Mouse (Mus musculus) CH12.LX (cell line): ENCODE results near the gene Mt1. TPM values are rescaled to one million over a fixed set of nuclear protein-coding genes. Genes with fewer than 3 reads are reported as not detected.

Experiments
- DNase-seq: peaks from one replicate; pipeline ENCODE4 v3.0.0-alpha.2; 2013; ENCODE audit errors: extremely low read depth
- H3K27ac ChIP-seq: 2 replicates; pipeline ENCODE4 v1.5.1; 2012; ENCODE audit warnings: low read depth, mild to moderate bottlenecking, control low read depth, moderate library complexity; ENCODE audit not compliant: insufficient read depth
- H3K27me3 ChIP-seq: replicated peaks from 2 replicates; pipeline ENCODE3; 2012; ENCODE audit warnings: inconsistent platforms
- H3K36me3 ChIP-seq, 2 experiments: replicated peaks in 1 of 2; 2 replicates each; pipeline versions ENCODE3 to v1.6.1; 2012; ENCODE audit warnings: inconsistent platforms in 1 of 2, low read length in 1 of 2, mild to moderate bottlenecking in 1 of 2, mixed read lengths in 1 of 2, moderate library complexity in 1 of 2; ENCODE audit not compliant: control insufficient read depth in 1 of 2, insufficient read depth in 1 of 2
- H3K4me1 ChIP-seq, 2 experiments: 2 replicates each; pipeline ENCODE4 v1.6.1; 2012; ENCODE audit warnings: inconsistent platforms in 1 of 2, moderate library complexity in 1 of 2; ENCODE audit not compliant: insufficient read depth in 2 of 2, control insufficient read depth in 1 of 2
- H3K4me2 ChIP-seq: 2 replicates; pipeline ENCODE4 v1.6.1; 2012; ENCODE audit warnings: low read depth, mild to moderate bottlenecking, control low read depth; ENCODE audit not compliant: poor library complexity, insufficient read depth, severe bottlenecking
- H3K4me3 ChIP-seq, 3 experiments: fragments of 150-350 bp in 1 of 3; sonication (generic) in 1 of 3; replicated peaks in 1 of 3; 2 replicates each; pipeline versions ENCODE3 to v1.5.1; 2011 to 2012; ENCODE audit warnings: low read depth in 2 of 3, low read length in 2 of 3, mild to moderate bottlenecking in 2 of 3, moderate library complexity in 2 of 3, control low read depth in 1 of 3, improper control_type of control experiment in 1 of 3, inconsistent platforms in 1 of 3, mixed read lengths in 1 of 3; ENCODE audit not compliant: poor library complexity in 1 of 3
- H3K79me2 ChIP-seq: replicated peaks from 2 replicates; pipeline ENCODE4 v1.6.1; 2012; ENCODE audit warnings: mild to moderate bottlenecking, moderate library complexity; ENCODE audit not compliant: control insufficient read depth, poor library complexity, insufficient read depth, severe bottlenecking; ENCODE audit errors: extremely low read depth
- H3K9ac ChIP-seq: 2 replicates; pipeline ENCODE4 v1.6.1; 2012; ENCODE audit warnings: low read depth, mild to moderate bottlenecking, control low read depth, moderate library complexity; ENCODE audit not compliant: insufficient read depth
- H3K9me3 ChIP-seq: replicated peaks from 2 replicates; pipeline ENCODE3; 2012; ENCODE audit warnings: low read length, inconsistent platforms, mixed read lengths
- BHLHE40 ChIP-seq: IDR thresholded peaks from 2 replicates; pipeline ENCODE4 v1.6.1; 2011; ENCODE audit warnings: mild to moderate bottlenecking, low read depth, low read length, improper control_type of control experiment
- CHD1 ChIP-seq: IDR thresholded peaks from 2 replicates; pipeline ENCODE4 v1.6.1; 2012; ENCODE audit warnings: low read depth, low read length, improper control_type of control experiment, inconsistent platforms
- CHD2 ChIP-seq: IDR thresholded peaks from 2 replicates; pipeline ENCODE4 v1.6.1; 2011; ENCODE audit warnings: low read length, improper control_type of control experiment
- CTCF ChIP-seq, 2 experiments: IDR thresholded peaks in 1 of 2; conservative IDR thresholded peaks in 1 of 2; 2 replicates each; pipeline ENCODE4 v1.5.1; 2011 to 2012; ENCODE audit warnings: low read depth in 2 of 2, low read length in 2 of 2, improper control_type of control experiment in 1 of 2, inconsistent platforms in 1 of 2, mild to moderate bottlenecking in 1 of 2, moderate library complexity in 1 of 2
- E2F4 ChIP-seq: IDR thresholded peaks from 2 replicates; pipeline ENCODE4 v1.6.1; 2011; ENCODE audit warnings: low read depth, low read length, improper control_type of control experiment; ENCODE audit not compliant: insufficient replicate concordance
- ELF1 ChIP-seq: IDR thresholded peaks from 2 replicates; pipeline ENCODE4 v1.6.1; 2014; ENCODE audit warnings: low read depth, mild to moderate bottlenecking, inconsistent platforms, low read length, improper control_type of control experiment
- EP300 ChIP-seq: IDR thresholded peaks from 2 replicates; pipeline ENCODE4 v1.6.1; 2011; ENCODE audit warnings: low read length, improper control_type of control experiment
- ETS1 ChIP-seq: conservative IDR thresholded peaks from 2 replicates; pipeline ENCODE4 v1.6.1; 2012; ENCODE audit warnings: low read depth, mild to moderate bottlenecking, inconsistent platforms, low read length, improper control_type of control experiment, moderate library complexity
- GABPA ChIP-seq: IDR thresholded peaks from 2 replicates; pipeline ENCODE4 v1.6.1; 2012; ENCODE audit warnings: low read depth, low read length, improper control_type of control experiment, inconsistent platforms; ENCODE audit not compliant: insufficient replicate concordance
- IRF4 ChIP-seq: IDR thresholded peaks from 2 replicates; pipeline ENCODE4 v1.6.1; 2014; ENCODE audit warnings: low read depth, mild to moderate bottlenecking, inconsistent platforms, low read length, improper control_type of control experiment
- JUN ChIP-seq: IDR thresholded peaks from 2 replicates; pipeline ENCODE4 v1.6.1; 2011; ENCODE audit warnings: low read depth, mild to moderate bottlenecking, low read length, improper control_type of control experiment, moderate library complexity; ENCODE audit not compliant: insufficient read depth
- JUND ChIP-seq: conservative IDR thresholded peaks from 2 replicates; pipeline ENCODE4 v1.6.1; 2011; ENCODE audit warnings: low read depth, low read length, improper control_type of control experiment
- KAT2A ChIP-seq: IDR thresholded peaks from 2 replicates; pipeline ENCODE4 v1.6.1; 2012; ENCODE audit warnings: low read length, improper control_type of control experiment, inconsistent platforms; ENCODE audit not compliant: insufficient replicate concordance
- MAX ChIP-seq: IDR thresholded peaks from 2 replicates; pipeline ENCODE4 v1.6.1; 2011; ENCODE audit warnings: low read length, improper control_type of control experiment
- MAZ ChIP-seq: IDR thresholded peaks from 2 replicates; pipeline ENCODE4 v1.6.1; 2012; ENCODE audit warnings: low read depth, mild to moderate bottlenecking, inconsistent platforms, low read length, improper control_type of control experiment, moderate library complexity
- MEF2A ChIP-seq: IDR thresholded peaks from 2 replicates; pipeline ENCODE4 v1.6.1; 2014; ENCODE audit warnings: low read depth, mild to moderate bottlenecking, inconsistent platforms, low read length, improper control_type of control experiment, borderline replicate concordance
- MXI1 ChIP-seq: IDR thresholded peaks from 2 replicates; pipeline ENCODE4 v1.6.1; 2011; ENCODE audit warnings: mild to moderate bottlenecking, low read depth, low read length, improper control_type of control experiment
- MYC ChIP-seq: IDR thresholded peaks from 2 replicates; pipeline ENCODE4 v1.6.1; 2011; ENCODE audit warnings: low read depth, mild to moderate bottlenecking, improper control_type of control experiment, low read length
- NELFE ChIP-seq: IDR thresholded peaks from 2 replicates; pipeline ENCODE4 v1.6.1; 2011; ENCODE audit warnings: low read depth, low read length, improper control_type of control experiment
- NRF1 ChIP-seq: IDR thresholded peaks from 2 replicates; pipeline ENCODE4 v1.6.1; 2014; ENCODE audit warnings: low read depth, mild to moderate bottlenecking, inconsistent platforms, low read length, improper control_type of control experiment, moderate library complexity
- POLR2A ChIP-seq: IDR thresholded peaks from 2 replicates; pipeline ENCODE4 v1.6.1; 2011; ENCODE audit warnings: low read depth, mild to moderate bottlenecking, improper control_type of control experiment, low read length
- POLR2AphosphoS2 ChIP-seq: IDR thresholded peaks from 2 replicates; pipeline ENCODE4 v1.6.1; 2011; ENCODE audit warnings: low read depth, low read length, improper control_type of control experiment
- RAD21 ChIP-seq: IDR thresholded peaks from 2 replicates; pipeline ENCODE4 v1.6.1; 2011; ENCODE audit warnings: low read depth, mild to moderate bottlenecking, low read length, improper control_type of control experiment, moderate library complexity
- RCOR1 ChIP-seq: conservative IDR thresholded peaks from 2 replicates; pipeline ENCODE4 v1.6.1; 2012; ENCODE audit warnings: low read depth, mild to moderate bottlenecking, inconsistent platforms, low read length, improper control_type of control experiment
- SIN3A ChIP-seq: IDR thresholded peaks from 2 replicates; pipeline ENCODE4 v1.6.1; 2012; ENCODE audit warnings: low read length, improper control_type of control experiment, inconsistent platforms
- SMC3 ChIP-seq: IDR thresholded peaks from 2 replicates; pipeline ENCODE4 v1.6.1; 2011; ENCODE audit warnings: low read depth, low read length, improper control_type of control experiment
- TBP ChIP-seq: conservative IDR thresholded peaks from 2 replicates; pipeline ENCODE4 v1.6.1; 2011; ENCODE audit warnings: low read depth, low read length, improper control_type of control experiment
- TCF12 ChIP-seq: IDR thresholded peaks from 2 replicates; pipeline ENCODE4 v1.6.1; 2014; ENCODE audit warnings: low read depth, mild to moderate bottlenecking, inconsistent platforms, low read length, improper control_type of control experiment
- UBTF ChIP-seq: IDR thresholded peaks from 2 replicates; pipeline ENCODE4 v1.6.1; 2012; ENCODE audit warnings: low read depth, mild to moderate bottlenecking, inconsistent platforms, low read length, improper control_type of control experiment, moderate library complexity
- USF1 ChIP-seq: IDR thresholded peaks from 2 replicates; pipeline ENCODE4 v1.6.1; 2014; ENCODE audit warnings: low read depth, mild to moderate bottlenecking, inconsistent platforms, low read length, improper control_type of control experiment
- USF2 ChIP-seq: conservative IDR thresholded peaks from 2 replicates; pipeline ENCODE4 v1.6.1; 2011; ENCODE audit warnings: low read depth, low read length, improper control_type of control experiment
- ZKSCAN1 ChIP-seq: IDR thresholded peaks from 2 replicates; pipeline ENCODE4 v1.6.1; 2012; ENCODE audit warnings: low read depth, inconsistent platforms, low read length, improper control_type of control experiment, borderline replicate concordance
- ZMIZ1 ChIP-seq: IDR thresholded peaks from 2 replicates; pipeline ENCODE4 v1.6.1; 2012; ENCODE audit warnings: low read depth, mild to moderate bottlenecking, inconsistent platforms, low read length, improper control_type of control experiment
- ZNF384 ChIP-seq: IDR thresholded peaks from 2 replicates; pipeline ENCODE4 v1.6.1; 2012; ENCODE audit warnings: low read depth, low read length, improper control_type of control experiment, inconsistent platforms
- dilution Hi-C: fragments of 300-500 bp; cut with MboI; formaldehyde crosslinking; loops from 2 replicates; pipeline ENCODE4 v1.14.3; 2020; ENCODE audit warnings: low sequenced_read_pairs; ENCODE audit not compliant: extremely low pct_unique_long_range_greater_than_20kb, extremely low pct_ligation_motif_present
- in situ Hi-C: fragments of 300-500 bp; cut with MboI; formaldehyde crosslinking; loops from 3 replicates; pipeline ENCODE4 v1.14.3; 2019; ENCODE audit warnings: low sequenced_read_pairs, low pct_ligation_motif_present, low pct_unique_long_range_greater_than_20kb, mixed read lengths
- polyA plus RNA-seq: library from polyadenylated mRNA; unstranded; fragments of >175 nt; gene quantifications from 2 replicates; pipeline ENCODE4 v1.2.1, GENCODE M21; 2012; ENCODE audit warnings: low read depth; ENCODE audit not compliant: insufficient read length
- total RNA-seq, 2 experiments: library from RNA; depleted of rRNA; stranded (reverse); fragments of 300-350 nt in 1 of 2; fragments of >200 nt in 1 of 2; gene quantifications; 2 replicates each; pipeline ENCODE4 v1.2.3; 2012 to 2014

Mt1 gene
- total and polyA plus RNA-seq, 3 experiments = 19.9 to 239 (median 62.7) TPM

DNA sequence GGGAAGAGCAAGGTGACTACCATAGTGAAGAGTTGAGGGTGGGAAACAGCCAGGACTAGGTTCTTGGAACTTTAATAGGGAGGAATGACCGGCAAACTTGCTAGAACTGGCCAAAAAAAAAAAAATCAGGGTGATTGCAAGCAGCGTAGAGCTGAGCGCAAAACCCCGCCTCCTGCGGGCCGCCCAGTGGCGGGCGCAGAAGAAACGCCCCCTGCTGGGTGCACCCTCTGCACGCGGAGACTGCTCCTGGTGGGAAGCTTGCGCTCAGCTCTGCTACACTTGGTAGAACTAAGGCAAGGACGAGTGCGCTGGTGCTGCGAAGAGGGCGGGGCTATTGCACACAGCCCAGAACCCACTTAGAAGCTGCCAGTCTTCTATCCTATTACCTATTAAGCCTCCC, 4.2 kb downstream of the Mt1 start (continued):
- TF ChIP-seq BHLHE40 (peak; percentile 72), ZMIZ1 (no peak), TBP (no peak; the same call in 1 of the 2 replicates), POLR2A (peak; percentile 69), CHD2 (no peak), USF1 (no peak), MYC (peak; percentile 80; the same call in 1 of the 2 replicates), POLR2AphosphoS2 (no peak), USF2 (no peak), ELF1 (peak; percentile 41; the same call in 1 of the 2 replicates), NRF1 (peak; percentile 64; the same call in 1 of the 2 replicates), MAZ (peak; percentile 68; the same call in 1 of the 2 replicates), GABPA (no peak), KAT2A (no peak)

GRCm38 (mm10) chr8:94184357-94184843, 5.5 kb downstream of the Mt1 start:
- in situ Hi-C loops (loop anchor here (25.0 kb wide), 1 partner anchor 497 kb away; no protein-coding TSS in a partner anchor), dilution Hi-C loops (no loop called here)
- H3K36me3 ChIP-seq = no peaks in the 10 kb centered on the region
- H3K9me3 ChIP-seq = no peaks in the 10 kb centered on the region
- peak overlapping the region; percentile 20 to 55 (median 39) for H3K4me3 ChIP-seq
- H3K27me3 ChIP-seq = peaks cover 52% of the 10 kb centered on the region
- H3K27ac ChIP-seq = peak overlapping the region; percentile 94
- peak overlapping the region; percentile 90 for H3K9ac ChIP-seq
- TF ChIP-seq JUND = no peak
- TF ChIP-seq NRF1 = no peak
- TF ChIP-seq ETS1 = no peak
- no peak for TF ChIP-seq SMC3
- no peak; the same call in 1 of the 2 replicates for TF ChIP-seq CHD1
- peak; percentile 80 for TF ChIP-seq CHD2
- peak; percentile 34; the same call in 1 of the 2 replicates for TF ChIP-seq EP300
- TF ChIP-seq SIN3A = peak; percentile 23; the same call in 1 of the 2 replicates
- no peak for TF ChIP-seq KAT2A
- no peak for TF ChIP-seq RAD21
- no peak for TF ChIP-seq E2F4
- no peak for TF ChIP-seq USF2
- TF ChIP-seq USF1 = no peak
- peak; percentile 48; the same call in 1 of the 2 replicates for TF ChIP-seq MEF2A
- peak; percentile 64 for TF ChIP-seq ELF1
- peak; percentile 39; the same call in 1 of the 2 replicates for TF ChIP-seq MYC
- TF ChIP-seq TBP = 0 out of 2 replicates have a peak, but pooled peaks have one; percentile 56
- TF ChIP-seq UBTF = no peak
- TF ChIP-seq ZKSCAN1 = no peak
- no peak for TF ChIP-seq ZNF384
- TF ChIP-seq CTCF (conservative IDR thresholded peaks at IDR 0.05 in 1 of 2, IDR thresholded peaks at IDR 0.05 in 1 of 2; ENCODE audit: low read depth in 2 of 2, low read length in 2 of 2) = peak in 1 of 2 experiments; percentile 8; a peak in 1 of 4 replicates
- TF ChIP-seq BHLHE40 = peak; percentile 31
- no peak for TF ChIP-seq POLR2AphosphoS2
- TF ChIP-seq JUN = no peak
- no peak for TF ChIP-seq MAX
- TF ChIP-seq MXI1 = no peak
- TF ChIP-seq NELFE = 0 out of 2 replicates have a peak, but pooled peaks have one; percentile 55
- no peak for TF ChIP-seq ZMIZ1
- TF ChIP-seq IRF4 = peak; percentile 55
- peak; percentile 58 for TF ChIP-seq POLR2A
- no peak for TF ChIP-seq MAZ
- peak; percentile 63; the same call in 1 of the 2 replicates for TF ChIP-seq TCF12
- 0 out of 2 replicates have a peak, but pooled peaks have one; percentile 31 for TF ChIP-seq RCOR1
- H3K4me1 ChIP-seq = peaks cover 25 to 48% of the 10 kb centered on the region in 2 experiments
- peaks cover 4% of the 10 kb centered on the region; the same call in 1 of the 2 replicates for H3K79me2 ChIP-seq
- peak; percentile 61 for DNase-seq
- H3K4me2 ChIP-seq = peak overlapping the region; percentile 93
